Mouse (Mus musculus) adrenal gland, postnatal 14 days (tissue): ENCODE data around the gene Ptbp3. TPM values are rescaled to one million over a fixed set of nuclear protein-coding genes. Genes with fewer than 3 reads are reported as not detected.

Experiments used
- DNase-seq: peaks from one replicate; pipeline ENCODE4 v3.0.0; 2021; ENCODE audit warnings: mixed read lengths
- total RNA-seq: library from RNA; stranded (reverse); gene quantifications from 2 replicates; pipeline ENCODE4 v1.2.3, GENCODE M21; 2021

Ptbp3 gene
- total RNA-seq, 1 experiment from 2014 or later = 121 TPM

DNA sequence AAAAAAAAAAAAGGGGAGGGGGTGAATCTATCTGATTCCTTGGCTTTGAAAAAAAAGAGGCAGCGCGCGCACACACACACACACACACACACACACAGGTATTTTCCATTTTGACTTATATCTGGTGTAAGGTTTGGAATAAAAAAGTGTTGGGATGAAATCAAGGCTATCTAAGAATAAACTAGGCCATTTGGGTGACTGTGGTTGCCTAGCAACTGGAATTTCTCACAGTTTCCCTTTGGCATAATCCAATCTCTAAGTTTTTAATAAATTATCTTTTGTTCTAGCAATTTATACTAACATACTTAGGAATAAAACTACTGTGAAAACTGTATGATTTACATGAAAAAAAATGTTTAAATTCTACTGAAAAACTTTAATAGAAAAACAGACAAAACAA lies 42.5 kb downstream of the Ptbp3 start:
- DNase-seq = no peak

DNA sequence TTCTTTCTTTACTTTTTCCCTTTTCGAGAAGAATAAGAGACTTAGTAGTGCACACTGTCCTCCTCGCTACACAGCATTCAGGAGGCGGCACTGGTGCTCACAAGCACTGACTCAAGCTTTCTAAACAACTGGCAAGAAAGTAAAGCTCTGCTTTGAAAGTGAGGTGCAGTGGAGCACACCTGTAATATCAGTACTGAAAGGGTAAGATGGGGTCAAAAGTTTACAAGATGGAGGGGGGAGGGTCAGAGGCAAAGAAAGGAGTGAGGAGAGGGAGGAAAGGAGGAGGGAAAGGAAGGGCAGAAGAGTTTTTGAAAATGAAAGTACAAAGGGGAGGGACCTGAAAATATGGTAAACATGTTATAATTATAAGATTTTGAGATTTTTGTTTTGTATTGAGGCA lies 43.7 kb downstream of the Ptbp3 start:
- DNase-seq = no peak

- no peak for DNase-seq
These were observed 58.1 kb downstream of the Ptbp3 start for GRCm38 (mm10) chr4:59491097-59491496.

GRCm38 (mm10) chr4:59471306-59471705 lies 77.9 kb downstream of the Ptbp3 start:
- DNase-seq = peak; percentile 19

- no peak for DNase-seq
These were observed 83.7 kb downstream of the Ptbp3 start for GRCm38 (mm10) chr4:59465449-59465848.

DNA sequence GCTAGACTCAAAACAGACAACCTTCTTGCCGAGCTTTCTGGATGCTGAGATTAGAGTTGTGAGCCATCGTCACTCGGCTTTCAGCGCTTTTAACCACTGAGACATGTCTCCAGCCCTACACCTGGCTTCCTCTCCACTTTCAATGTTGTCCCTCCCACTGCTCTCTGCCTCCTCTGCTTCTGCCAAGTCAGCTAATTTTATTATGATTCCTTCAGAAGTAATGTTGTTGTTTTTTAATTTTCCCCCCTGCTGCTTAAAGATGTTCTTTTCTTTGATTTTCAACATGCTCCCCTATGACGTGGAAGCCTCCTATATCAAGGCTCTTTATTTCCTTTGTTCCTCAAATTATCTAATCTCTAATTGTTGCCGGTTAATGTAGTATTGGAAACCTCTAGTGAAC lies 84.5 kb downstream of the Ptbp3 start:
- DNase-seq = no peak

DNA sequence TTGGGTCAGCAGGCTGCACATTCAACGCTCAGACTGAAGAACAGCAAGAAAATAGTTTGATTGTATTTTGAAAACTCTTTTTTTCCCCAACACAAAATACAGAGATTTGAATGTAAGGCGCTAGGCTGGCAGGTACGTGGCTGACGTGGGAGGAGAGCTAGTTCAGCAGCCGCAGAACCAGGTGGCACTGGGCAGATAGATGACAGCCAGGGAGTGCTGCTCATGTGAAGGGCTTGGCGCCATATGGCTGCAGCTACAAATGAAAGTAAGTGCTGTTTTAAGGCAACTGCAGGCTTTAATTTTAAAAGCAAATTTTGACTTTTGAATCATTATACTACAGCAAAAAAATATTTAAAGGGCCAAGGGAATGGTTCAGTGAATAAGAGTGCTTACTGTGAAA lies 86.7 kb downstream of the Ptbp3 start:
- no peak for DNase-seq

GRCm38 (mm10) chr4:59461116-59461727 lies 87.9 kb downstream of the Ptbp3 start:
- no peak for DNase-seq

DNA sequence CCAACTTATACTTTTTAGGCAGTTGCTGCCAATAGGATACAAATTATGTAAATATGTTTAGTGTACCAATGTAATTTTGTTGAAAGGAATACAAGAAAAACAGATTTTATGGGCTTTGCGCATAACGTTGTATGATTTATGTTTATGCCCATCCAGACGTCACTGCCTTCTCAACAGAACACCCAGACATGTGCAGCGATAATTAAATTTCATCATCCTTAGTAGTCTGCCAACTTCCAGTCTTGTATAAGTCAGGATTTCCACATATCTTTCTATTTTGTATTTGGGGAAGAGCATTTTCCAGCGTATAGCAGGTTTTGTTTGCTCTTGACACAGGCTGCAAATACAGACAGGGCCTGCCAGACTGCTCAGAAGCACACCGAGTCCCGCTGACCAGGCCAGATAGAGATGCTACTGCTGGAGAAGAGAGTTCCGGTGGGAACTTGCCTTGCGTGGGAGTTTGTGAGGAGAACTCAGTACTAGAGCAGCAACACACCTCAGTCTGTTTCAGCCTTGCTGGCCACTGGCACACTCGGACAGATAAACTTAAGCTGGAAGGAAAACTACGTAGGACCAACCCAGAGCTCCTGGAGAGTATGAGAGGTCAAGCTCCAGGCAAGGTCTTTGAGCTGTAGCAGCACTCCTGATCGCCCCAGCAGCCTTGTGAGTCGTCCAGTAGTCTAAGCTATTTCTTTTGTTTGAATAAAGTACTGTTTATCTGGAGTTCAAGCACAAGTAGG lies 89.8 kb downstream of the Ptbp3 start:
- DNase-seq = no peak

- DNase-seq = peak; percentile 76
These were observed 91.2 kb downstream of the Ptbp3 start for GRCm38 (mm10) chr4:59457941-59458340.

GRCm38 (mm10) chr4:59457091-59457490 lies 92.1 kb downstream of the Ptbp3 start:
- DNase-seq = no peak

DNA sequence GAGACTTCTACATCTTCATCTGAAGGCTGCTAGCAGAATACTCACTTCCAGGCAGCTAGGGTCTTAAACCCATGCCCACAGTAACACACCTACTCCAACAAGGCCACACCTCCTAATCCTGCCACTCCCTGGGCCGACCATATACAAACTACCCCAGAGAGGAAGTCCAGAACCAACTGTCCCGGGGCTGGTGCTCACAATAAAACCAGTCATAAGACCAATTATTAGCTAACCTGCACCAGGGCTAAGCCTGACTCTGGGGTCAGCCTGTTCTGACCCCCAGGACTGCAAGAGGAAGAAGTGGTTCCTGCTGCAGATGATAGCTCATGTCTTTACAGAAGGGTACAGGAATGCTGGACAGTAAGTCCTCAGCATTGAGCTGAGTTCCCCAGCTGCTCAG lies 93.7 kb downstream of the Ptbp3 start:
- DNase-seq = no peak

- DNase-seq = no peak
These were observed 95.1 kb downstream of the Ptbp3 start for GRCm38 (mm10) chr4:59454046-59454445.

GRCm38 (mm10) chr4:59452503-59452933 lies 96.6 kb downstream of the Ptbp3 start:
- DNase-seq = no peak

DNA sequence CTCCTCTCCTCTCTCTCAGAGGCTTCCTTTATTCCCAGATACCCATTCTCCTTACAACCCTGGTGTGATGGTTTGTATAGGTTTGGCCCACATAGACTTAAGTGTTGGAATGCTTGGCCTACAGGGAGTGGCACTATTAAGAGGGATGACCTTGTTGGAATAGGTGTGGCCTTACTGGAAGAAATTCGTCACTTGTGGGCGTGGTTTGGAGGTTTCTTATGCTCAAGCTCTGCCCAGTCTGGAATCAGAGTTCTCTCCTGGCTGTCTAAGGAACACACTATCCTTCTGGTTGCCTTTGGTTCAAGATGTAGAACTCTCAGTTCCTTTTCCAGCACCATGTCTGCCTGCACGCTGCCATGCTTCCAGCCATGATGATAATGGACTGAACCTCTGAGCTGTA lies 98.3 kb downstream of the Ptbp3 start:
- no peak for DNase-seq

- DNase-seq = no peak
These were observed 98.8 kb downstream of the Ptbp3 start for GRCm38 (mm10) chr4:59450234-59450854.

DNA sequence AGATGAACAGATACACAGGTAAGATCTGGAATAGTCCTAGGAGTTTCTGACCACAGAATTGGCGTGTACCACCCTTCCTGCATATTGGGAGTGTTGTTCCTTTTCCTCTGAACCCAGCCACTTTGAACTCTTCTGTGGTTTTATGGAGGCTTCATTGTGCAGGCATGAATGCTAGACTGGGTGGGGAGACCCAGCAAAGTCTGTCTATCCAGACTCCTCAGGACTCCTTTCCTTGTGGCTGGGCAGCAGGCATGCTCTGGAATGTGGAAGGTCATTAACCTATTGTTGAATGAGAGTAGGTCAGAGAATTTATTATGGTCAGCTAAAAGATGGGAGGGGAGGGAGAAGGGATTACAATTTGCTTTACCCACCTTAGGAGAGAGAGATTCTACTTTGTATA lies 101.9 kb downstream of the Ptbp3 start:
- no peak for DNase-seq

DNA sequence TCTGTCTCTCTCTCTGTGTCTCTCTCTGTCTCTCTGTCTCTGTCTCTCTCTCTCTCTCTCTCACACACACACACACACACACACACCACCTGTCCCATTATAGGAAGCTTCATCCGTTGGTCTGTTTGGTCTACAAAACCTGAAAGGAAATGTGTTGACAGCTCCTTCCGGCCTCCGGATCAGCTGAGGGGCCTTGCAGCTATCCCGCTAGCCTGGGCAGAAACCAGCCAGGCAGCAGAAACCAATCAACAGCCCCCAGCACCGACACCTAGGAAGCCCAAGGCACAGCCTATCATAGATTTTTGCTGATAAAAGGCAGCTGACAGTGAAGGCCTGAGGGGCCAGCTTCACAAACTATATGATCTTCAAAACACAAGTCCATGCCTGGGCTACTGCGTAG lies 103.6 kb downstream of the Ptbp3 start:
- peak; percentile 23 for DNase-seq

DNA sequence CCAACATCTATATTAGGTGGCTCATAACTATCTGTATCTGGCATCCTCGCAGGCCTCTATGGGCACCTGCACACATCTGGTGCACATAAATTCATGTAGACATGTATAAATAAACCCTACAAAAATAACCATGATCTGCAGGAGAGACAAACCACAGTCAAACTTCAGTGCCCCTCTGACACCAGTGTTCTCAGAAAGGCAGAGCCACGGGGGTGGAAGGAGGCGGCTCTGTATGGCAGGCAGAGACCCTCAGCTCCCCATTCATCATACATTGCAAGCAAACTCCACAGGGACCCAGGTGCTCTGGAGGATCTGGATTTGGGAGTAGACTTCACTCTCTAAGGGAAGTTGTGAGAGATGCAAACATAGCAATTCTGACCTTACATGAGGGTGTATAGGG lies 104.2 kb downstream of the Ptbp3 start:
- no peak for DNase-seq

- DNase-seq = no peak
These were observed 105.1 kb downstream of the Ptbp3 start for GRCm38 (mm10) chr4:59444085-59444484.

GRCm38 (mm10) chr4:59441265-59441664 lies 107.9 kb downstream of the Ptbp3 start:
- DNase-seq = no peak

DNA sequence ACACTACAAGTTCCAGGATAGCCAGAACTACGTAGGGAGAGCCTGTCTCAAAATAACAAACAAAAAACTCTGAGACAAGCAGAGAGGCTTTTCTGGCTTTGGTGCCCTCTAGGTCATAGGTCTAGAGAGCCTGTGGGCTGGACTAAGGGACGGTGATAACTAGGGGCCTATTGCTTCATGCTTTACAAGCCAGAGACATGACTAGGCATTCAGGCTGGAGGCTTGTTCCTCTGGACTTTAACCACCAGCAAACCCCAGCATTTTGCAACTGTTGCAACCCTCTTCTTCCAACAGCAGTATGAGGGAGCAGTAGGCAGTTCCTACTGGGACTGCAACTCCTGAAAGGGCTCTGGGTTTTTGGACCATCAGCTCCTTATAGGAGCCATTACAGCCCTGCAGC lies 109.2 kb downstream of the Ptbp3 start:
- DNase-seq = peak; percentile 24

GRCm38 (mm10) chr4:59439041-59439440 lies 110.1 kb downstream of the Ptbp3 start:
- no peak for DNase-seq
